Mouse (Mus musculus): ENCODE data around the gene Acrbp. TPM values are rescaled to one million over a fixed set of nuclear protein-coding genes. Genes with fewer than 3 reads are reported as not detected.

Acrbp gene
- total RNA-seq, 2 experiments from 2014 or later, result 1.1 to 1.9 TPM

GRCm38 (mm10) chr6:125071170-125071895 lies 21.8 kb downstream of the Acrbp start:
- DNase-seq, result no peak

DNA sequence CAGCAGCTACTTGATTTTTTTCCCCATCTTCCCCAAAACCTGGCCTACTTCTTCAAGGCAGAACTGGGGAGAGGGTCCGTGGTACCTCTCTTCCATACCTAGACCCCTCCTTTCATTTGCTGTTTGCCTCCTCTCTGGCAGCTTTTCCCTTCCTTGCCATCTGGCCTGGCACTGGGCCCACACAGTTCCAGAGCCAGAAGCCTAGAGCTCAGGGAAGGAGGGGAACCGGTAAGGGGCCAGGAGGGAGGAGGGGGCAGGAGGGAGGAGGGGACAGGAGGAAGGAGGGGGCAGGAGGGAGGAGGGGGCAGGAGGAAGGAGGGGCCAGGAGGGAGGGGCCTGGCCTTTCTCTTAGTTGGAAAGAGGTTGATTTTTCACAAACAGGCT lies 22.4 kb downstream of the Acrbp start:
- no peak for DNase-seq

DNA sequence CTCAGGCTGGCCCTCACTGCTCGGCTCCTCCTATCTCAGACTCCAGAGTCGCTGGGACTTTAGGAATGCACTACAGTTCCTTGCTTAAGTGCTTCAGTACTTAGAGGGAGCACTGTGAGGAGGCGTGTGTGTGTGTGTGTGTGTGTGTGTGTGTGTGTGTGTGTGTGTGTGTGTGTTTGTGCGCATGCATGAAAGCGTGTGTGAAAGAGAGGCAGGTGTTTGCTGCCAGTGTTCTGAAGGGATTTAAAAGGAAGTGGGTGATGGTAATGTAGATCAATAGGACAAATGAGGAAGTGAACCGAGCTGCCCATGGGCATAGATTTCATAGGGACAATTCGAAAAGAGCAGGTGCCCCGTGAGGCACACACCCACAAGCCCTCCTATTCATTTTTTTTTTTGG lies 24.3 kb downstream of the Acrbp start:
- no peak for DNase-seq

- no peak for DNase-seq
Observed at GRCm38 (mm10) chr6:125081394-125081793, 31.9 kb downstream of the Acrbp start.

DNA sequence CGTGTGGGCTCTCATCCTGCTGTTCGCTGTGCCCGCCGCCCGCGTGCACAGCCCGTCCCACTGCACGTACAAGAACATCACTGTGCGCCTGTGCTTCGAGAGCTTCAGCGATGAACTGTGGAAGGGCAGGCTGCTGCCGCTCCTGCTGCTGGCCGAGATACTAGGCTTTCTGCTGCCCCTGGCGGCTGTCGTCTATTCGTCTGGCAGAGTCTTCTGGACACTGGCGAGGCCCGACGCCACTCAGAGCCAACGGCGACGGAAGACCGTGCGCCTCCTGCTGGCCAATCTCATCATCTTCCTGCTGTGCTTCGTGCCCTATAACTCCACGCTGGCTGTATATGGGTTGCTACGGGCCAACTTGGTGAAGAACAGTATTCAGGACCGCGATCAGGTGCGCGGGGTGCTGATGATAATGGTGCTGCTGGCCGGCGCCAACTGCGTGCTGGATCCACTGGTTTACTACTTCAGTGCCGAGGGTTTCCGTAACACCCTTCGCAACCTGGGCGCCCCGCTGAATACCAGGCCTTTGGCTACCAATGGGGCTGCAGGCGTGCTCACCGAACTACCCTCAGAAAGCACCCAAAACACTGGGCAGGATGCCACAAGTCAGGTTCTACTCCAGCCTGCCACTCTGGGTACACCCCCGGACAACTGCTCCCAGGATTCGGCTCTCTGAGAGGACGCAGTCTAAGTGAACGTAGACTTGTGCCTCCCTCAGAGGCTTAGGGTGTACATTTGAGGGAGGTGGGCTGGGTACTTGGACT lies 32.5 kb downstream of the Acrbp start:
- DNase-seq, result peak; percentile 88

DNA sequence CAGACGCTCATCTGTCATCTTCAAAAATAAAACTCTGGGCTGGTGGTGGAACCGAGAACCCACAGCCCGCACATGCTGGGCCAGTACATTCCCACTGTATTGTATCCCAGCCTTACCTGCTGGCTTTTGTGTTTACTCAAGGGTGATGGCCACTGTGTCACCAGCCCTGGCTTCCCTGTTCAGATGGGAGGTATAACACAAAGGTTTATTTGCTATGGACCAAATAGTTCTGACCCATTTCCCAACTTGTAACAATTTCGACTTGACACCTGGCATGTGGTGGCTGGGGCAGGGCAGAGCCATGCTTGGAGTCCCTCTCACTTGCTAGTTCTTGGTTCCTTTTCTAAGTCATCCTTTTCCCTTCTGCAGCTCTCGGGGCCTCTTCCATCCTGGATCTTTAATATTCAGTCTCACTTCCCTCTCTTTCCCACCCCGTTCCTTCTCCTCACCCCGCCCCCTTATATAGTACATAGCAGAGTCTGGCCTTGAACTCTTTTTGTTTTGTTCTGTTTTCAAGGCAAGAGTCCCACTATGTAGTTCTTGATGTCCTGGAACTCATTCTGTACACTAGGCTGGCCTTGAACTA lies 33.4 kb downstream of the Acrbp start:
- no peak for DNase-seq

DNA sequence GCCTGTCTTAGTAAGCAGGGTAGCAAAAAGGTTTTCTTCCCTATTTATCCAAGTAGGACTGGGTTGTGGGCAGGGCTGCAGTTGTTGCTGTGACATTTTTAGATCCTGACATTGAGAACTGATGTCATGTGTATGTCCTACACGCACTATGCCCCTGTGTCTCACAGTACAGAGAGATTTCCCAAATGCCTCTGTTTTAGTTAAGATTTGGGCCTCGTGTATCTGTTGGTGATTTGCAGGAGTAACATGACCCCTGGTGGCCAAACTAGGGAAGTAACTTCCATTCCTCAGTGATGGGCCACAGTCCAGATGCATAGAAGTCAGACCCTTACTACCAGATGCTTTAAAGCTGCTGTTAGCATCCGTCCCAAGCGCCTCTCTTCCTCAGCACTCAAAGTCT lies 34.9 kb downstream of the Acrbp start:
- no peak for DNase-seq

- no peak for DNase-seq
Observed at GRCm38 (mm10) chr6:125087937-125088336, 38.4 kb downstream of the Acrbp start.

DNA sequence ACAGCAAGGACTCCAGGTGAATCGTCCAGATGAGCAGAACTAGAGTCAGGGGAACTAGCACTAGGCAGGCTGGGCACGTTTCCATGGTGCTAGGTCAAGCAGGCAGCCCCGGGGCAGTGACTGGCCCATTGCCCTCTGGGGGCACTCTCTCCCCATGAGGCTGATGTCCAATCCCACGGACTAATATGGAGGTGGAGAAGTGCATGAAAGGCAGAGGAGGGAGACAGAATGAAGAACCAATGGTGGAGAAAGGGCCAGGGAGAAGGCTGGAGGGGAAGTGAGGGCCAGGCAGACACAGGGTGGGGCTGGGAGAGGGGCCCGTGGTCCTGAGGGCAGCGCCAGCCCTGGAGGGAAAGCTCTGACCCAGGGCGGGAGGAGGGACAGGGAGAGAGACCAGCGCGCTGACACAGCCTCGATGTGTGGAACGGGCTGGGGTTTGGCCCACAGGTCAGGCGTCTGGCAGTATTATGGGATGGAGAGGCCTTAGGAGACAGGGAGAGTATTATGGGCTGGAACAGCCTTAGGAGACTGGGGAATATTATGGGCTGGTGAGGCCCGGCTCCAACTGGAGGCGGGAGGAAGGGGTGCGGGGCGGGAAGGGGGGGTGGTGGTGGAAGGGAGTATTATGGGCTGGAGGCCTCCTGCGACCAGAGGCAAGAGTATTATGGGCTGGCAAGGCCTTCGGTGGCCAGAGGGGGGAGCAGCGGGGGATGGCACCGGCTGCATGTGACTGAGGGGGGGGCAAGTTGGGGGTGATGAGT lies 39.3 kb downstream of the Acrbp start:
- peak; percentile 84 for DNase-seq

DNA sequence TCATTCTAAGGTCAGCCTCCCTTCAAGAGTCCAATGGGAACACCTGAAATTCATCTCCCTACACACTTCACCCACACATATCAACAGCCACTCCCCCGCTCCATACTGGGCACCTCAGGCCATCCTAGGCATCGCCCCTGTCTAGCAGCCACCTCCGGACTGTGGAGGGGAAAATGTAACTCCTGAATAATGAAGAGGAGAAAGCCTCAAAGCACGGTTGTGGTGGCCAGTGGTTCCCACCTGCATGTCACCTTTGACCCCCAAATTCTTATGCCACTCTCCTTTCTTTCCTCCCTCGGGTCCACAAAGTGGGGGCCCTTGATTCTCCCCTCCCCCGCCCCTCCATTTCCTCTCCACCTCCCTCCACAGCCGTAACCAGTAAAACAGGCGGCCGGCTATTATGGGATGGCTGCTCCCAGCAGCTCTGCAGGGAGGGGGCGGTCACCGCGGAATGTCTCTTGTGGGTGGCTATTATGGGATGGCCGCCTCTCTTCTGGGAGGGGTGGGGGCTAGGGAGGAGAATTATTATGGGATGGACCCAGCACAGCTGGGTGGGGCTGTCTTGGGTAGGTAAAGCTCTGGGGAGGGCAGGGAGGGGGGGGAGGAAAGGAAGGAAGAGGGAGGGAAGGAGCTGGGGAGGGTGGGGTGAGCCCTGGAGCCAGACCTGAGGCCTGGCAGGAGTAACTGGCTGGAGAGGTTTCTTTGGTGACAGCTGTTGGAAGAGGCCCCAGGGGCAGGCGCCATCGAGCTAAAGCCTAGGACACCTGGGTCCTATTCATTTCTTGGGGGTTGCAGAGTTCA lies 40.2 kb downstream of the Acrbp start:
- DNase-seq, result peak; percentile 86

GRCm38 (mm10) chr6:125090341-125091085 lies 41.0 kb downstream of the Acrbp start:
- no peak for DNase-seq

GRCm38 (mm10) chr6:125092372-125092771 lies 42.9 kb downstream of the Acrbp start:
- no peak for DNase-seq

- no peak for DNase-seq
Observed at GRCm38 (mm10) chr6:125094843-125095242, 45.4 kb downstream of the Acrbp start.

DNA sequence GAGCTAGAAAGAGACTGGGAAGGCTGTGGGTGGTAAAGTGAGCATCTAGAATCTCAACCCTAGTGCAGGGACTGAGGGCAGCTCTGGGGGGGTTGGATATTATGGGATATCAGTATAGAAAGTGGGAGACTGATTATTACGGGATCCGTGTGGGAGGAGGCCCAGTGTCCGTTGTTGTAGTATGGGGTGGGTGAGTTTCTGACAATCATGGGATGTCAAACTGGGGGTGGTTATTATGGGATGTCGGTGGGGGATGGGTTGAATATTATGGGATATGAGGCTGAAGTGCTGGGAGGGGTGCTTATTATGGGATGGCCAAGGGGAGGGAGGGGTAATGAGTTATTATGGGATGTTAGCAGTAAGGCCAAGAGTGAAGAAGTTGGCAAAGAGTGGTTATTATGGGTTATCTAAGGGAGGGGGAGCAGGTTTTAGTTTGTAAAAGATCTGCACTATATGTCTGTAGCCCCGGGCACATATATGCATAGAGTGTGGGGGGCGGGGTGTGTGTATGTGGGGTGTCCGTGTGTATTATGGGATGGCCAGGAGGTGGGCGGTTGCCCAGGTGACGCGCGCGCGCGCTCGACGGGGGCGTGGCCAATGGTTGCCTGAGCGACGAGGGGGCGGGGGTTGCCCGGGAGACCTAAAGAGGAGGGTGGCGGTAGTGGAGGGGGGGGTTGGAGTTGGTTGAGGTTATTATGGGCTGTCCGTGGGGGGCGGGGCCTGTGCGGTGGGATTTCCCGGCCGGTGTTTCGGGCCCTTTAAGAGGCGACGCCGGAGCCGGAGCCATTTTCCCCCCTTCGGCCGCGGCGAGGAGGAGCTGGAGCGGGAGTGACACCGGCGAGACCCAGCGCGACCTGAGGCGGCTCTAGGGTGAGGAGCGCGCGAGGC lies 46.1 kb downstream of the Acrbp start, which contains the start of gene Chd4:
Gene Chd4 (plus strand): TSS at position 591 of the 888 bp plus-strand sequence.
- DNase-seq, result peak; percentile 93

DNA sequence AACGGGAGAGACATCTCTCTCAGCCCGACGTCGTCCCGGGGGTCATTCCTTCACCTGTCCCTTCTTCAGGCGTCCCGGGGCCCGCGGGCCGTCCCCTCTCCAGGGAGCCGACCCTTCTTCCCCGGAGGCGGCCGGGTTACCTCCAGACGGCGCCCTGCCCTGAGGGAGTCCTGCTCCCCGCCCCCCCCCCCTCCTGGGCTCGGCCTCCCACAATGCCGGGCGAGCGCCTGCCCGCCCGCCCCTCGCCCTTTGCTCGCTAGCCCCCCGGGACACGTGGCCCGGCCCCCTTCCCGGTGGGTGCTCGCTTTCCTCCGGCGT lies 46.7 kb downstream of the Acrbp start:
- no peak for DNase-seq

DNA sequence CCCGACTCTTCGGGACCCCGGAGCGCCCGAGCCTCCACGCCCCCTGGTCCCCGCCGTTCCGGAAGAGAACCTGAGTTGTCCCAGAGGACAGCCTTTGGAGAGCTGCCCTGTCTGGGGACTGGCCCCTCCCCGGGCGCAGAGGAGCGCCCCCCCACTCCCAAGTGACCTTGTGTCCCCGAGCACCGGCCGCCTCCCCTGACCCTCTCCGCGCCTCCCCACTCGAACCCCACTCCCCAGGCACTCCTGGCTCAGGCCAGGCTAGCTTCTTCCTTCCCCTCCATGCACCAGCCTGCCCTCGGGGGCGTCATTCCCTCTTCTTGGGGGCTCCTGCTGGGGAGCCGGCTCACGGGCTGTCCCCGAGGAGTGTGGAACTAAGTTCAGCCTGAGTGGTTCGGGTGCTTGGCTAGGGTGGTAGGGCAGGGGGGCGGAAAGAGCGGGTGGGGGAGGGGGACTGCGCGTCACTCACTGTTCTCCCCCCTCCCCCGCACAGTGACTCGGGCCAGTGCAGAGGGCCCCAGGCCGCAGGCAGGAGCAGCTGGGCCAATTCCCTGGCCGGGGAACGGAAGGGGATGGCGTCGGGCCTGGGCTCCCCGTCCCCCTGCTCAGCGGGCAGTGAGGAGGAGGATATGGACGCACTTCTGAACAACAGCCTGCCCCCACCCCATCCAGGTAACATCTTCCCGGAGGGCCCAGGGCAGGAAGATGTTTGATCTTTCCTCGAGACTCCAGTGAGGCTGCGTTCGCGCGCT lies 47.3 kb downstream of the Acrbp start:
- peak; percentile 72 for DNase-seq

GRCm38 (mm10) chr6:125097346-125097689 lies 47.8 kb downstream of the Acrbp start:
- peak; percentile 20 for DNase-seq

- DNase-seq, result no peak
Observed at GRCm38 (mm10) chr6:125097951-125098350, 48.5 kb downstream of the Acrbp start.

DNA sequence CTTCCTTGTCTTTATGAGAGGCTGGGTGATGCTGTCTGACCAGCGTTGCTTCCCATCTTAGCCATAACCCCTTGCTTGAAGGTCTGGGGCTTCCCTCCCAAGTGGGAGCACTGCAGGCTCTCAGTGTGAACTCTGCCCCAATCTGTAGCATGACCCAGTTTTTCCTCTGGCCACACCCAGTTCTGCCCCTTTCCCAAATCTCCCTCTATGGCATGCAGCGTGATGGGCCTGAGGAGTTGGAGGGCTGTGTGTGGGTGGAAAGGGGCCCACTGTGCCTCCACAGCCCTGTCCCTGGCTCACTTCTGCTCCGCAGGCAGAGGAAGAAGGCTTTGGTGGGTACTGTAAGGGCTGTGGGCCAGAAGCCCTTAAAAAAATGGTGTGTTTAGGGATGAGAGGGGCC lies 49.0 kb downstream of the Acrbp start:
- DNase-seq, result peak; percentile 19

All from gastrocnemius, postnatal 25 days (tissue).